Mouse (Mus musculus) granulocyte monocyte progenitor cell, adult 5-6 weeks (primary cell): ENCODE data around the gene Abcg1. TPM values are rescaled to one million over a fixed set of nuclear protein-coding genes. Genes with fewer than 3 reads are reported as not detected.

Experiments
- ATAC-seq: replicated peaks from 2 replicates; pipeline ENCODE4 v1.8.0; 2016; ENCODE audit warnings: mild to moderate bottlenecking, moderate TSS enrichment, inconsistent platforms; ENCODE audit not compliant: poor library complexity, severe bottlenecking
- total RNA-seq, 2 experiments: library from RNA; stranded (forward) in 1 of 2; stranded (reverse) in 1 of 2; fragments of 200-712, 200-1000 nt in 1 of 2; fragments of >200 nt in 1 of 2; fragmentation: Nextera tagmentation in 1 of 2; gene quantifications; 2 replicates each; pipeline ENCODE4 v1.2.3; 2014 to 2017

Gene Abcg1
- total RNA-seq, 2 experiments from 2014 or later, result 7.6 to 15.9 TPM

- no peak for ATAC-seq
Observed at GRCm38 (mm10) chr17:31165127-31165526, 107.7 kb downstream of the Abcg1 start, which contains the start of gene Tff1. Gene Tff1, minus strand, starts transcription at chr17:31165277.

Other genes starting within 250 kb of the Abcg1 start
- gene Glp1r, start 155.9 kb upstream of the Abcg1 start, total RNA-seq (2014; fragmentation: Nextera tagmentation), result not detected in 2 replicates
- gene Glp1r, start 155.9 kb upstream of the Abcg1 start, total RNA-seq (2017), result not detected in 2 replicates
- gene Umodl1, start 103.0 kb upstream of the Abcg1 start, total RNA-seq (2014; fragmentation: Nextera tagmentation), result not detected in 2 replicates
- gene Umodl1, start 103.0 kb upstream of the Abcg1 start, total RNA-seq (2017), result not detected in 2 replicates
- gene Tff3, start 72.0 kb downstream of the Abcg1 start, total RNA-seq (2014; fragmentation: Nextera tagmentation), result not detected in 2 replicates
- gene Tff3, start 72.0 kb downstream of the Abcg1 start, total RNA-seq (2017), result not detected in 2 replicates
- not detected in 2 replicates for gene Tff2, start 86.6 kb downstream of the Abcg1 start, total RNA-seq (2014; fragmentation: Nextera tagmentation)
- not detected in 2 replicates for gene Tff2, start 86.6 kb downstream of the Abcg1 start, total RNA-seq (2017)
- not detected in 2 replicates for gene Tff1, start 107.6 kb downstream of the Abcg1 start, total RNA-seq (2014; fragmentation: Nextera tagmentation)
- gene Tff1, start 107.6 kb downstream of the Abcg1 start, total RNA-seq (2017), result not detected in 2 replicates
- 13.1 and 18.0 TPM in 2 replicates for gene Tmprss3, start 141.3 kb downstream of the Abcg1 start, total RNA-seq (2014; fragmentation: Nextera tagmentation)
- 2.6 and 3.7 TPM in 2 replicates for gene Tmprss3, start 141.3 kb downstream of the Abcg1 start, total RNA-seq (2017)
- 36.4 and 50.2 TPM in 2 replicates for gene Ubash3a, start 150.2 kb downstream of the Abcg1 start, total RNA-seq (2014; fragmentation: Nextera tagmentation)
- 35.5 and 39.5 TPM in 2 replicates for gene Ubash3a, start 150.2 kb downstream of the Abcg1 start, total RNA-seq (2017)
- gene Rsph1, start 219.7 kb downstream of the Abcg1 start, total RNA-seq (2014; fragmentation: Nextera tagmentation), result 3.6 TPM in 1 of 2 replicates, not detected in the other
- 0.88 and 1.2 TPM in 2 replicates for gene Rsph1, start 219.7 kb downstream of the Abcg1 start, total RNA-seq (2017)
- gene Slc37a1, start 229.1 kb downstream of the Abcg1 start, total RNA-seq (2014; fragmentation: Nextera tagmentation), result 6.2 and 8.0 TPM in 2 replicates
- gene Slc37a1, start 229.1 kb downstream of the Abcg1 start, total RNA-seq (2017), result 7.4 and 8.4 TPM in 2 replicates